Mouse (Mus musculus): ENCODE results near the gene Cep104. TPM values are rescaled to one million over a fixed set of nuclear protein-coding genes. Genes with fewer than 3 reads are reported as not detected.

The Cep104 gene
- total RNA-seq, 1 experiment, result 15.0 TPM

- Histone ChIP-seq H3K9me3 (ENCODE audit: control insufficient read depth, insufficient read depth, low read depth, low read length) (no peaks in the 10 kb centered on the region), H3K4me1 (ENCODE audit: control insufficient read depth in 2 of 2, insufficient read depth in 2 of 2, low read length in 2 of 2, poor library complexity in 1 of 2) (no peaks in the 10 kb centered on the region), H3K36me3 (ENCODE audit: control insufficient read depth, insufficient read depth, low read length, poor library complexity, severe bottlenecking) (no peaks in the 10 kb centered on the region), H3K27ac (ENCODE audit: insufficient read depth, low read depth, low read length, poor library complexity, severe bottlenecking) (no peak overlapping the region), H3K4me3 (ENCODE audit: insufficient read depth in 1 of 2, low read depth in 1 of 2, low read length in 2 of 2, poor library complexity in 1 of 2, severe bottlenecking in 1 of 2) (no peak overlapping the region), H3K9ac (ENCODE audit: insufficient read depth, low read depth, low read length, poor library complexity, severe bottlenecking) (no peak overlapping the region)
- no peak; the same call in 1 of the 2 replicates for TF ChIP-seq ZC3H11A (IDR thresholded peaks at IDR 0.05; ENCODE audit: borderline replicate concordance, low read depth, low read length)
- no peak for TF ChIP-seq MAFK (IDR thresholded peaks at IDR 0.05; ENCODE audit: insufficient read depth, low read depth, low read length)
- no peak for TF ChIP-seq ZNF384 (IDR thresholded peaks at IDR 0.05; ENCODE audit: low read depth, low read length)
- TF ChIP-seq HCFC1 (IDR thresholded peaks at IDR 0.05; ENCODE audit: borderline replicate concordance, insufficient read depth, low read length), result no peak
- in situ Hi-C loops (cut with MboI; ENCODE audit: low sequenced_read_pairs in 2 of 2, unreplicated experiment in 2 of 2), result no loop called here
- DNase-seq (ENCODE audit: low read depth, low spot score), result no peak
Observed at GRCm38 (mm10) chr4:154053065-154053464, 78.1 kb downstream of the Cep104 start.

- H3K36me3 ChIP-seq (ENCODE audit: control insufficient read depth, insufficient read depth, low read length, poor library complexity, severe bottlenecking), result no peaks in the 10 kb centered on the region
- TF ChIP-seq MAFK (IDR thresholded peaks at IDR 0.05; ENCODE audit: insufficient read depth, low read depth, low read length), result no peak
- no peak for TF ChIP-seq HCFC1 (IDR thresholded peaks at IDR 0.05; ENCODE audit: borderline replicate concordance, insufficient read depth, low read length)
- H3K27ac ChIP-seq (ENCODE audit: insufficient read depth, low read depth, low read length, poor library complexity, severe bottlenecking), result no peak overlapping the region
- no peaks in the 10 kb centered on the region for H3K4me1 ChIP-seq (ENCODE audit: control insufficient read depth in 2 of 2, insufficient read depth in 2 of 2, low read length in 2 of 2, poor library complexity in 1 of 2)
- H3K9me3 ChIP-seq (ENCODE audit: control insufficient read depth, insufficient read depth, low read depth, low read length), result no peaks in the 10 kb centered on the region
- no peak overlapping the region for H3K9ac ChIP-seq (ENCODE audit: insufficient read depth, low read depth, low read length, poor library complexity, severe bottlenecking)
- H3K4me3 ChIP-seq (ENCODE audit: insufficient read depth in 1 of 2, low read depth in 1 of 2, low read length in 2 of 2, poor library complexity in 1 of 2, severe bottlenecking in 1 of 2), result no peak overlapping the region
- no peak for DNase-seq (ENCODE audit: low read depth, low spot score)
- in situ Hi-C loops (cut with MboI; ENCODE audit: low sequenced_read_pairs in 2 of 2, unreplicated experiment in 2 of 2), result no loop called here
Observed at GRCm38 (mm10) chr4:154055482-154055881, 80.5 kb downstream of the Cep104 start.

- Histone ChIP-seq H3K9me3 (ENCODE audit: control insufficient read depth, insufficient read depth, low read depth, low read length) (no peaks in the 10 kb centered on the region), H3K4me1 (ENCODE audit: control insufficient read depth in 2 of 2, insufficient read depth in 2 of 2, low read length in 2 of 2, poor library complexity in 1 of 2) (no peaks in the 10 kb centered on the region), H3K9ac (ENCODE audit: insufficient read depth, low read depth, low read length, poor library complexity, severe bottlenecking) (no peak overlapping the region), H3K27ac (ENCODE audit: insufficient read depth, low read depth, low read length, poor library complexity, severe bottlenecking) (no peak overlapping the region), H3K36me3 (ENCODE audit: control insufficient read depth, insufficient read depth, low read length, poor library complexity, severe bottlenecking) (no peaks in the 10 kb centered on the region), H3K4me3 (ENCODE audit: insufficient read depth in 1 of 2, low read depth in 1 of 2, low read length in 2 of 2, poor library complexity in 1 of 2, severe bottlenecking in 1 of 2) (no peak overlapping the region)
- in situ Hi-C loops (cut with MboI; ENCODE audit: low sequenced_read_pairs in 2 of 2, unreplicated experiment in 2 of 2), result no loop called here
- no peak for TF ChIP-seq HCFC1 (IDR thresholded peaks at IDR 0.05; ENCODE audit: borderline replicate concordance, insufficient read depth, low read length)
- TF ChIP-seq ZC3H11A (IDR thresholded peaks at IDR 0.05; ENCODE audit: borderline replicate concordance, low read depth, low read length), result no peak
- TF ChIP-seq ZNF384 (IDR thresholded peaks at IDR 0.05; ENCODE audit: low read depth, low read length), result no peak
- TF ChIP-seq MAFK (IDR thresholded peaks at IDR 0.05; ENCODE audit: insufficient read depth, low read depth, low read length), result no peak
- DNase-seq (ENCODE audit: low read depth, low spot score), result no peak
Observed at GRCm38 (mm10) chr4:154056046-154056445, 81.1 kb downstream of the Cep104 start.

GRCm38 (mm10) chr4:154056661-154057060 lies 81.7 kb downstream of the Cep104 start:
- H3K27ac ChIP-seq (ENCODE audit: insufficient read depth, low read depth, low read length, poor library complexity, severe bottlenecking), result no peak overlapping the region

GRCm38 (mm10) chr4:154057696-154058095 lies 82.7 kb downstream of the Cep104 start:
- no peak overlapping the region for H3K27ac ChIP-seq (ENCODE audit: insufficient read depth, low read depth, low read length, poor library complexity, severe bottlenecking)
- H3K36me3 ChIP-seq (ENCODE audit: control insufficient read depth, insufficient read depth, low read length, poor library complexity, severe bottlenecking), result no peaks in the 10 kb centered on the region
- in situ Hi-C loops (cut with MboI; ENCODE audit: low sequenced_read_pairs in 2 of 2, unreplicated experiment in 2 of 2), result no loop called here
- no peak for DNase-seq (ENCODE audit: low read depth, low spot score)
- no peak overlapping the region for H3K4me3 ChIP-seq (ENCODE audit: insufficient read depth in 1 of 2, low read depth in 1 of 2, low read length in 2 of 2, poor library complexity in 1 of 2, severe bottlenecking in 1 of 2)
- no peaks in the 10 kb centered on the region for H3K4me1 ChIP-seq (ENCODE audit: control insufficient read depth in 2 of 2, insufficient read depth in 2 of 2, low read length in 2 of 2, poor library complexity in 1 of 2)
- no peak for TF ChIP-seq MAFK (IDR thresholded peaks at IDR 0.05; ENCODE audit: insufficient read depth, low read depth, low read length)
- no peak for TF ChIP-seq ZNF384 (IDR thresholded peaks at IDR 0.05; ENCODE audit: low read depth, low read length)
- TF ChIP-seq CHD2 (IDR thresholded peaks at IDR 0.05; ENCODE audit: low read depth, low read length), result no peak
- no peak for TF ChIP-seq ZC3H11A (IDR thresholded peaks at IDR 0.05; ENCODE audit: borderline replicate concordance, low read depth, low read length)
- no peak for TF ChIP-seq HCFC1 (IDR thresholded peaks at IDR 0.05; ENCODE audit: borderline replicate concordance, insufficient read depth, low read length)
- no peaks in the 10 kb centered on the region for H3K9me3 ChIP-seq (ENCODE audit: control insufficient read depth, insufficient read depth, low read depth, low read length)
- H3K9ac ChIP-seq (ENCODE audit: insufficient read depth, low read depth, low read length, poor library complexity, severe bottlenecking), result no peak overlapping the region

More at GRCm38 (mm10) chr4:154056661-154057060, 81.7 kb downstream of the Cep104 start:
- DNase-seq (ENCODE audit: low read depth, low spot score), result no peak
- TF ChIP-seq CHD2 (IDR thresholded peaks at IDR 0.05; ENCODE audit: low read depth, low read length), result no peak
- TF ChIP-seq ZNF384 (IDR thresholded peaks at IDR 0.05; ENCODE audit: low read depth, low read length), result no peak
- no peak for TF ChIP-seq MAFK (IDR thresholded peaks at IDR 0.05; ENCODE audit: insufficient read depth, low read depth, low read length)
- no peak for TF ChIP-seq HCFC1 (IDR thresholded peaks at IDR 0.05; ENCODE audit: borderline replicate concordance, insufficient read depth, low read length)
- TF ChIP-seq ZC3H11A (IDR thresholded peaks at IDR 0.05; ENCODE audit: borderline replicate concordance, low read depth, low read length), result no peak
- in situ Hi-C loops (cut with MboI; ENCODE audit: low sequenced_read_pairs in 2 of 2, unreplicated experiment in 2 of 2), result no loop called here
- Histone ChIP-seq H3K4me1 (ENCODE audit: control insufficient read depth in 2 of 2, insufficient read depth in 2 of 2, low read length in 2 of 2, poor library complexity in 1 of 2) (no peaks in the 10 kb centered on the region), H3K4me3 (ENCODE audit: insufficient read depth in 1 of 2, low read depth in 1 of 2, low read length in 2 of 2, poor library complexity in 1 of 2, severe bottlenecking in 1 of 2) (no peak overlapping the region), H3K9me3 (ENCODE audit: control insufficient read depth, insufficient read depth, low read depth, low read length) (no peaks in the 10 kb centered on the region), H3K36me3 (ENCODE audit: control insufficient read depth, insufficient read depth, low read length, poor library complexity, severe bottlenecking) (no peaks in the 10 kb centered on the region), H3K9ac (ENCODE audit: insufficient read depth, low read depth, low read length, poor library complexity, severe bottlenecking) (no peak overlapping the region)

Other genes starting within 250 kb of the Cep104 start
- gene A430005L14Rik, start 18.0 kb upstream of the Cep104 start, total RNA-seq (2012; rRNA removed), result 57.5 and 71.4 TPM in 2 replicates
- gene Dffb, start 68 bp upstream of the Cep104 start, total RNA-seq (2012; rRNA removed), result 14.4 and 15.1 TPM in 2 replicates
- 32.9 and 35.8 TPM in 2 replicates for gene Lrrc47, start 36.5 kb downstream of the Cep104 start, total RNA-seq (2012; rRNA removed)
- 2.9 and 3.0 TPM in 2 replicates for gene Smim1, start 51.0 kb downstream of the Cep104 start, total RNA-seq (2012; rRNA removed)
- gene Ccdc27, start 67.5 kb downstream of the Cep104 start, total RNA-seq (2012; rRNA removed), result not detected in 2 replicates
- 2.6 and 4.5 TPM in 2 replicates for gene Trp73, start 165.0 kb downstream of the Cep104 start, total RNA-seq (2012; rRNA removed)
- gene Wrap73, start 167.2 kb downstream of the Cep104 start, total RNA-seq (2012; rRNA removed), result 24.9 and 29.0 TPM in 2 replicates
- gene Tprgl, start 185.5 kb downstream of the Cep104 start, total RNA-seq (2012; rRNA removed), result 64.5 and 68.1 TPM in 2 replicates
- gene Megf6, start 195.5 kb downstream of the Cep104 start, total RNA-seq (2012; rRNA removed), result 5.6 and 12.7 TPM in 2 replicates

Measured in ES-E14 (cell line).